7 mouse cellular contexts compared by ENCODE assay signal in the genomic region with DNA sequence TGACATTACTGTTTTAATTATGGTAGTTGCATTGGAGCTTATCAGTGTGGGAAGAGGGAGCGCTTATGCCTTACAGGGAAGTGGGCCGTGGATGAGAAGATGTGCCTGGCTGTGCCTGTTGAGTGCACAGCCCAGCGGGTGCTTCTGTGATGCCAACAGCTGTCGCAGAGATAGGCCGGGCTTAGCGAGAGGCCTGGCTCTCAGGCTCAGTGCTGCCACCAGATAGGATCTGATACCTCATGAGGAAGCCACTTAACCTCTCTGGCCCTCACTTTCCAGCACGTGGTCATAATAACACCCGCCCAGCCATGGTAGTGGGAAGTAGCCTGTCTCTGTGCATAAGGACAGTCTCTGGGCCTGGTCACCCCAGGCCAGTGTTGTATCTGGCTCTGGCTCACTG. TPM values are rescaled to one million over a fixed set of nuclear protein-coding genes. Genes with fewer than 3 reads are reported as not detected.
DNase-seq lines count a peak whose midpoint lies in the region; ATAC-seq and TF ChIP-seq lines count a peak whose summit lies in the region.

No protein-coding gene starts in this region.

- H3K9me3 ChIP-seq in neural tube, embryonic 13.5 days = no peaks in the 10 kb centered on the region
- no peaks in the 10 kb centered on the region for H3K9me3 ChIP-seq in heart, embryonic 14.5 days (ENCODE audit: control insufficient read depth, low read length)
- H3K9me3 ChIP-seq in liver, embryonic 16.5 days (replicated peaks; ENCODE audit: control insufficient read depth, low read length) = no peaks in the 10 kb centered on the region
- H3K9me3 ChIP-seq in stomach, postnatal 0 days (ENCODE audit: control insufficient read depth, low read length) = no peaks in the 10 kb centered on the region

- peaks cover 73% of the 10 kb centered on the region for H3K4me1 ChIP-seq in neural tube, embryonic 13.5 days (replicated peaks)
- peaks cover 23 to 43% of the 10 kb centered on the region in 2 experiments for H3K4me1 ChIP-seq in heart, embryonic 14.5 days (ENCODE audit: control insufficient read depth in 2 of 2, insufficient read depth in 2 of 2, low read length in 2 of 2)
- H3K4me1 ChIP-seq in liver, embryonic 16.5 days (ENCODE audit: control insufficient read depth, low read depth, low read length) = peaks cover 27% of the 10 kb centered on the region
- H3K4me1 ChIP-seq in stomach, postnatal 0 days (replicated peaks; ENCODE audit: control insufficient read depth, insufficient read depth) = 0 out of 2 replicates have a peak, but pooled peaks cover 3% of the 10 kb centered on the region

- 60% methylated on average over 8 of the region's 8 CpGs for WGBS in neural tube, embryonic 13.5 days
- 5% methylated on average over 8 of the region's 8 CpGs for WGBS in heart, embryonic 14.5 days
- 9% methylated on average over 8 of the region's 8 CpGs for WGBS in liver, embryonic 16.5 days (ENCODE audit: insufficient replicate concordance)
- 70% methylated on average over 8 of the region's 8 CpGs for WGBS in stomach, postnatal 0 days

- no peaks in the 10 kb centered on the region for H3K36me3 ChIP-seq in neural tube, embryonic 13.5 days
- 0 out of 2 replicates have a peak, but pooled peaks cover 12% of the 10 kb centered on the region for H3K36me3 ChIP-seq in heart, embryonic 14.5 days (ENCODE audit: control insufficient read depth, insufficient read depth, low read length)
- no peaks in the 10 kb centered on the region for H3K36me3 ChIP-seq in liver, embryonic 16.5 days (ENCODE audit: control insufficient read depth, insufficient read depth)
- no peaks in the 10 kb centered on the region for H3K36me3 ChIP-seq in stomach, postnatal 0 days (ENCODE audit: control insufficient read depth, insufficient read depth, low read length)

- H3K27me3 ChIP-seq in neural tube, embryonic 13.5 days = no peaks in the 10 kb centered on the region
- H3K27me3 ChIP-seq in heart, embryonic 14.5 days (ENCODE audit: control insufficient read depth, insufficient read depth, low read length) = no peaks in the 10 kb centered on the region
- no peaks in the 10 kb centered on the region for H3K27me3 ChIP-seq in liver, embryonic 16.5 days (ENCODE audit: control insufficient read depth, insufficient read depth, low read depth, low read length)
- no peaks in the 10 kb centered on the region for H3K27me3 ChIP-seq in stomach, postnatal 0 days (ENCODE audit: control insufficient read depth, insufficient read depth, low read length)

- no peak overlapping the region for H3K9ac ChIP-seq in neural tube, embryonic 13.5 days
- H3K9ac ChIP-seq in heart, embryonic 14.5 days (ENCODE audit: low read length) = no peak overlapping the region
- H3K9ac ChIP-seq in liver, embryonic 16.5 days (ENCODE audit: low read depth, low read length) = no peak overlapping the region
- no peak overlapping the region for H3K9ac ChIP-seq in stomach, postnatal 0 days (ENCODE audit: low read length)

- no peak for DNase-seq in neural tube, embryonic 10.5 days (ENCODE audit: extremely low spot score, low spot score)
- no peak for DNase-seq in stomach, postnatal 0 days (ENCODE audit: low spot score)
- no peak for DNase-seq in adrenal gland, postnatal 25 days
- DNase-seq in left cerebral cortex, adult 9 months (ENCODE audit: low spot score in 2 of 2) = no peak

- no peak overlapping the region for H3K4me3 ChIP-seq in neural tube, embryonic 13.5 days
- no peak overlapping the region for H3K4me3 ChIP-seq in heart, embryonic 14.5 days (ENCODE audit: control insufficient read depth in 1 of 2, insufficient read depth in 1 of 2, low read depth in 1 of 2, low read length in 2 of 2)
- no peak overlapping the region for H3K4me3 ChIP-seq in liver, embryonic 16.5 days (ENCODE audit: low read depth, low read length)
- H3K4me3 ChIP-seq in stomach, postnatal 0 days (ENCODE audit: low read depth, low read length) = no peak overlapping the region

- H3K4me2 ChIP-seq in neural tube, embryonic 13.5 days = no peak overlapping the region
- no peak overlapping the region for H3K4me2 ChIP-seq in heart, embryonic 14.5 days (ENCODE audit: low read length)
- H3K4me2 ChIP-seq in liver, embryonic 16.5 days (ENCODE audit: low read depth, low read length) = peak overlapping the region; percentile 3; the same call in 1 of the 2 replicates
- no peak overlapping the region for H3K4me2 ChIP-seq in stomach, postnatal 0 days (replicated peaks; ENCODE audit: low read depth)

- TF ChIP-seq EP300 in stomach, postnatal 0 days (optimal IDR thresholded peaks at IDR 0.05) = no peak

- peak overlapping the region; percentile 56; the same call in 1 of the 2 replicates for H3K27ac ChIP-seq in neural tube, embryonic 13.5 days (replicated peaks)
- H3K27ac ChIP-seq in heart, embryonic 14.5 days (replicated peaks in 1 of 2; ENCODE audit: control insufficient read depth in 1 of 2, insufficient read depth in 1 of 2, low read depth in 2 of 2, low read length in 2 of 2) = peak overlapping the region; percentile 8 to 35; a peak in 3 of 4 replicates
- H3K27ac ChIP-seq in liver, embryonic 16.5 days (ENCODE audit: low read length) = peak overlapping the region; percentile 78
- H3K27ac ChIP-seq in stomach, postnatal 0 days (replicated peaks) = 0 out of 2 replicates have a peak overlapping the region, but pooled peaks have one; percentile 1

- ATAC-seq in neural tube, embryonic 13.5 days (ENCODE audit: low read depth) = no peak; the same call in 1 of the 2 replicates
- ATAC-seq in heart, embryonic 14.5 days (ENCODE audit: insufficient number of reproducible peaks, insufficient read depth, low FRiP score, low read depth) = no peak
- peak; percentile 68 for ATAC-seq in liver, embryonic 16.5 days (ENCODE audit: low read depth)
- peak; percentile 19; the same call in 1 of the 2 replicates for ATAC-seq in stomach, postnatal 0 days (ENCODE audit: low FRiP score, low TSS enrichment)

- no peak for TF ChIP-seq CTCF in stomach, postnatal 0 days (IDR thresholded peaks at IDR 0.05; ENCODE audit: low read depth)

RNA-seq across cellular contexts. Expression of gene Notch2, which starts 33.0 kb away (rescaled TPM):
- polyA plus RNA-seq in neural tube, embryonic 13.5 days (2015; fragmentation: Nextera tagmentation; extraction: Ambion mirVana) = 11.2 and 14.1 TPM in 2 replicates
- polyA plus RNA-seq in heart, embryonic 14.5 days (2014; fragmentation: Nextera tagmentation; extraction: Ambion mirVana) = 12.2 and 14.5 TPM in 2 replicates
- polyA plus RNA-seq in liver, embryonic 16.5 days (2015; fragmentation: Nextera tagmentation; extraction: Ambion mirVana) = 7.2 and 7.9 TPM in 2 replicates
- polyA plus RNA-seq in stomach, postnatal 0 days (2015; fragmentation: Nextera tagmentation; extraction: Ambion mirVana) = 10.6 TPM in 2 replicates
- total RNA-seq in adrenal gland, postnatal 25 days (2021) = 52.3 and 80.9 TPM in 2 replicates

Comparison
In these comparisons a context has a peak if more than half of its experiments do, and no peak if none do; other contexts are left out.
1. ATAC-seq: peak in liver, embryonic 16.5 days (single experiment) and stomach, postnatal 0 days (single experiment); none in neural tube, embryonic 13.5 days (single experiment) and heart, embryonic 14.5 days (single experiment).
2. H3K27ac ChIP-seq: peak in every context shown above with its lines; median percentile 78 in liver, embryonic 16.5 days; 56 in neural tube, embryonic 13.5 days; 22 in heart, embryonic 14.5 days; 1 in stomach, postnatal 0 days.